Mouse (Mus musculus): Measurements from ENCODE around the gene Nop2. TPM values are rescaled to one million over a fixed set of nuclear protein-coding genes. Genes with fewer than 3 reads are reported as not detected.

Nop2 gene
- total RNA-seq, 4 experiments from 2014 or later, result 25.4 to 28.2 (median 27.2) TPM

GRCm38 (mm10) chr6:125170194-125170593, 38.5 kb downstream of the Nop2 start:
- no peak for DNase-seq (ENCODE audit: low spot score in 2 of 2)

GRCm38 (mm10) chr6:125172474-125172873, 40.8 kb downstream of the Nop2 start:
- DNase-seq (ENCODE audit: low spot score in 2 of 2), result no peak

- DNase-seq (ENCODE audit: low spot score in 2 of 2), result no peak
Observed at GRCm38 (mm10) chr6:125173256-125173655, 41.5 kb downstream of the Nop2 start.

GRCm38 (mm10) chr6:125175469-125175868, 43.8 kb downstream of the Nop2 start:
- no peak for DNase-seq (ENCODE audit: low spot score in 2 of 2)

GRCm38 (mm10) chr6:125179601-125180000, 47.9 kb downstream of the Nop2 start:
- no peak for DNase-seq (ENCODE audit: low spot score in 2 of 2)

GRCm38 (mm10) chr6:125182133-125182532, 50.4 kb downstream of the Nop2 start:
- DNase-seq (ENCODE audit: low spot score in 2 of 2), result no peak

- no peak for DNase-seq (ENCODE audit: low spot score in 2 of 2)
Observed at GRCm38 (mm10) chr6:125186203-125186602, 54.5 kb downstream of the Nop2 start.

GRCm38 (mm10) chr6:125190816-125191215, 59.1 kb downstream of the Nop2 start:
- no peak for DNase-seq (ENCODE audit: low spot score in 2 of 2)

- peak; percentile 91 to 97 for DNase-seq (ENCODE audit: low spot score in 2 of 2)
Observed at GRCm38 (mm10) chr6:125191332-125192015, 59.8 kb downstream of the Nop2 start, which contains the start of the genes Ncapd2 and Mrpl51. TSS of gene Ncapd2 (minus strand) at chr6:125191701. TSS of gene Mrpl51 (plus strand) at chr6:125191801.

- peak; percentile 83 to 91 for DNase-seq (ENCODE audit: low spot score in 2 of 2)
Observed at GRCm38 (mm10) chr6:125192016-125192714, 60.5 kb downstream of the Nop2 start.

- DNase-seq (ENCODE audit: low spot score in 2 of 2), result no peak
Observed at GRCm38 (mm10) chr6:125192841-125193240, 61.1 kb downstream of the Nop2 start.

- DNase-seq (ENCODE audit: low spot score in 2 of 2), result no peak
Observed at GRCm38 (mm10) chr6:125193390-125193789, 61.7 kb downstream of the Nop2 start.

Small RNAs within 50 kb of the gene (microRNA-seq; reads per million reads assigned to microRNA genes)
- 1.1 to 4.2 reads per million in 2 experiments for gene Mir7045

Other genes starting within 250 kb of the Nop2 start
- 10 to 100 TPM; 13.4 to 17.2 (median 15.9) TPM for gene Cd4, start 243.7 kb upstream of the Nop2 start, total RNA-seq (2022)
- gene Lag3, start 220.2 kb upstream of the Nop2 start, total RNA-seq (2022), result 10 to 100 TPM in 2 of 4 experiments, 1 to 10 TPM in 2; 2.4 to 12.6 (median 6.8) TPM
- gene Ptms, start 211.8 kb upstream of the Nop2 start, total RNA-seq (2022), result 100 to 1,000 TPM; 915 to 964 (median 945) TPM
- gene Mlf2, start 200.5 kb upstream of the Nop2 start, total RNA-seq (2022), result 100 to 1,000 TPM; 578 to 635 (median 620) TPM
- 100 to 1,000 TPM; 154 to 177 (median 165) TPM for gene Cops7a, start 166.4 kb upstream of the Nop2 start, total RNA-seq (2022)
- gene Pianp, start 135.2 kb upstream of the Nop2 start, total RNA-seq (2022), result 100 to 1,000 TPM; 146 to 232 (median 185) TPM
- gene Zfp384, start 122.8 kb upstream of the Nop2 start, total RNA-seq (2022), result 10 to 100 TPM; 36.8 to 48.5 (median 40.5) TPM
- 10 to 100 TPM; 52.5 to 59.2 (median 54.2) TPM for gene Ing4, start 92.1 kb upstream of the Nop2 start, total RNA-seq (2022)
- gene Acrbp, start 82.2 kb upstream of the Nop2 start, total RNA-seq (2022), result 10 to 100 TPM in 2 of 4 experiments, 1 to 10 TPM in 2; 8.6 to 12.1 (median 10.1) TPM
- gene Lpar5, start 64.0 kb upstream of the Nop2 start, total RNA-seq (2022), result 1 to 10 TPM in 2 of 4 experiments, under 1 TPM in 2; 0.44 to 1.9 (median 0.82) TPM
- 100 to 1,000 TPM; 161 to 176 (median 173) TPM for gene Chd4, start 35.9 kb upstream of the Nop2 start, total RNA-seq (2022)
- 10 to 100 TPM; 62.0 to 68.5 (median 66.4) TPM for gene Iffo1, start 13.3 kb downstream of the Nop2 start, total RNA-seq (2022)
- gene Gapdh, start 34.6 kb downstream of the Nop2 start, total RNA-seq (2022), result 1,000 to 10,000 TPM; 2,585 to 3,221 (median 2,921) TPM
- 10 to 100 TPM; 25.9 to 32.9 (median 30.5) TPM for gene Ncapd2, start 59.8 kb downstream of the Nop2 start, total RNA-seq (2022)
- gene Mrpl51, start 59.9 kb downstream of the Nop2 start, total RNA-seq (2022), result 10 to 100 TPM; 74.9 to 79.0 (median 77.2) TPM
- gene Vamp1, start 83.6 kb downstream of the Nop2 start, total RNA-seq (2022), result 100 to 1,000 TPM; 127 to 156 (median 131) TPM
- gene Tapbpl, start 100.0 kb downstream of the Nop2 start, total RNA-seq (2022), result 1 to 10 TPM; 4.3 to 7.0 (median 6.4) TPM
- gene Cd27, start 105.1 kb downstream of the Nop2 start, total RNA-seq (2022), result under 1 TPM in 1 of 4 experiments, not detected in 3; 0.32 TPM
- gene Tuba3a, start 154.1 kb downstream of the Nop2 start, total RNA-seq (2022), result not detected
- gene Ltbr, start 182.0 kb downstream of the Nop2 start, total RNA-seq (2022), result 10 to 100 TPM in 2 of 4 experiments, 1 to 10 TPM in 2; 7.7 to 11.9 (median 10.3) TPM
- 1 to 10 TPM; 2.6 to 3.7 (median 3.1) TPM for gene Scnn1a, start 188.8 kb downstream of the Nop2 start, total RNA-seq (2022)
- 10 to 100 TPM; 12.8 to 23.2 (median 16.7) TPM for gene Tnfrsf1a, start 217.5 kb downstream of the Nop2 start, total RNA-seq (2022)
- gene Plekhg6, start 248.9 kb downstream of the Nop2 start, total RNA-seq (2022), result under 1 TPM; 0.28 to 0.71 (median 0.40) TPM

All from left cerebral cortex, adult 8-10 months (tissue).